Mouse (Mus musculus) hindbrain, embryonic 13.5 days (tissue): ENCODE results near the gene Gm10799. TPM values are rescaled to one million over a fixed set of nuclear protein-coding genes. Genes with fewer than 3 reads are reported as not detected.
"Not testable (repeated sequence)": the region's sequence is repeated elsewhere in the genome, so short reads cannot be mapped to it uniquely, and the experiment has no call there.

Source experiments
- ATAC-seq: fragments of 200-750 bp; cut with Nextera tagmentation; 2 replicates; pipeline ENCODE4 v1.8.0; 2017; ENCODE audit warnings: moderate TSS enrichment; ENCODE audit not compliant: low FRiP score
- H3K27ac ChIP-seq: fragments of 300-500 bp; sonication (generic); 2 replicates; pipeline ENCODE4 v1.5.1; 2015; ENCODE audit warnings: inconsistent platforms, mild to moderate bottlenecking, moderate library complexity
- H3K27me3 ChIP-seq: fragments of 300-500 bp; sonication (generic); 2 replicates; pipeline ENCODE4 v1.6.1; 2015; ENCODE audit warnings: mild to moderate bottlenecking, inconsistent platforms
- H3K36me3 ChIP-seq: fragments of 300-500 bp; sonication (generic); 2 replicates; pipeline ENCODE4 v1.6.1; 2015; ENCODE audit warnings: mild to moderate bottlenecking, inconsistent platforms
- H3K4me1 ChIP-seq: fragments of 300-500 bp; sonication (generic); replicated peaks from 2 replicates; pipeline ENCODE4 v1.6.1; 2015; ENCODE audit warnings: inconsistent platforms
- H3K4me2 ChIP-seq: fragments of 300-500 bp; sonication (generic); 2 replicates; pipeline ENCODE4 v1.6.1; 2015; ENCODE audit warnings: inconsistent platforms, mild to moderate bottlenecking, moderate library complexity
- H3K4me3 ChIP-seq: fragments of 300-500 bp; sonication (generic); 2 replicates; pipeline ENCODE4 v1.5.1; 2015; ENCODE audit warnings: mild to moderate bottlenecking, inconsistent platforms
- H3K9ac ChIP-seq: fragments of 300-500 bp; sonication (generic); 2 replicates; pipeline ENCODE4 v1.6.1; 2015; ENCODE audit warnings: mild to moderate bottlenecking, inconsistent platforms
- H3K9me3 ChIP-seq: fragments of 300-500 bp; sonication (generic); 2 replicates; pipeline ENCODE4 v1.6.1; 2016; ENCODE audit warnings: inconsistent platforms
- WGBS: fragments of 180-500 bp; shearing (Covaris S2); methylation state at CpG from one replicate; pipeline ENCODE4 v1.1.7; 2015; 5-methylcytosine and 5-hydroxymethylcytosine counted together
- polyA plus RNA-seq: library from polyadenylated mRNA; unstranded; fragments of >200 nt; fragmentation: Nextera tagmentation; extraction: Ambion mirVana; gene quantifications from 2 replicates; pipeline ENCODE4 v1.2.1, GENCODE M21; 2015

The Gm10799 gene
- polyA plus RNA-seq = not detected in 2 replicates

DNA sequence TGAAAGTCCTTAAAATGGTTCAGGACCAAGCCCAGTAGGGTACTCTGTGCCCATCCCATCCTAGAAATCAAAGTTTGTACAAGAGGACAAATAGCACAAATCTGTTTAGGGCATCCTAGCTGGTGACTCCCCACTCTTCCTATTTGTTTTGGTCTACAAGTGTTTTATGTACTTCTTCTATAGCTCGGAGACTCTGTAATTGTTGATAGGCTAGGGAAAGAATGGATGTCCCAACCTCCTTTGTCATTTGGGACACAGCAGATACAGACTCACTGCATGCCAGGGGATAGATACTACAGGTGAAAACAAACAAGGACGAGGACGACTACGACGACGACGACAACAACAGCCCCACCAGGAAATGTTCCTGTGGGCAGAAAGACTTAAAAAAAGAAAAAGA is at the start of gene Gm10799:
Gene Gm10799 (minus strand): TSS at position 101 of the 400 bp plus-strand sequence.
- H3K4me3 ChIP-seq, H3K4me2 ChIP-seq, H3K27ac ChIP-seq, H3K27me3 ChIP-seq, H3K9me3 ChIP-seq, ATAC-seq, H3K36me3 ChIP-seq, H3K9ac ChIP-seq, H3K4me1 ChIP-seq: not testable (repeated sequence)
- 82% methylated on average over 7 of the region's 7 CpGs for WGBS

DNA sequence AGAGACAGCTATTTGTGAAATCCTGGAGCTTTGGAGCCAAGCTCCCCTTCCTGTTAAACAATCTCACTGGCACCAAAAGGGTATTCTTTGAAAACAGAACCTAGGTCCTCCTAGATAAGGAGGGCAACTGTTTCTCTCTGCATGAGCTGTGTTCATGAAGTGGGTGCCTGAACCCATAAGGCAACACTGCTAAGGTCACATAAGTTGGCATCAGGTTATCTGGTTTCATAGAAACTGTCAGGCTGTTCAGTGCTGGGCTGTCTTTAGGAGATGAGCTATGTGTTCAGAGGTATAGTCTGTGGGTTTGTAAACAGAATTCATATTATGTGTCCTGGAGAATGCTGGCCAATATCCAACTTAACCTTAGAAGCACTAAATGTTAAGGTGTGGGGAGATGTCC is 48.8 kb upstream of the Gm10799 start:
- H3K9ac ChIP-seq, H3K27me3 ChIP-seq, H3K4me1 ChIP-seq, H3K4me2 ChIP-seq, H3K9me3 ChIP-seq, H3K4me3 ChIP-seq, H3K36me3 ChIP-seq, ATAC-seq, H3K27ac ChIP-seq: not testable (repeated sequence)

DNA sequence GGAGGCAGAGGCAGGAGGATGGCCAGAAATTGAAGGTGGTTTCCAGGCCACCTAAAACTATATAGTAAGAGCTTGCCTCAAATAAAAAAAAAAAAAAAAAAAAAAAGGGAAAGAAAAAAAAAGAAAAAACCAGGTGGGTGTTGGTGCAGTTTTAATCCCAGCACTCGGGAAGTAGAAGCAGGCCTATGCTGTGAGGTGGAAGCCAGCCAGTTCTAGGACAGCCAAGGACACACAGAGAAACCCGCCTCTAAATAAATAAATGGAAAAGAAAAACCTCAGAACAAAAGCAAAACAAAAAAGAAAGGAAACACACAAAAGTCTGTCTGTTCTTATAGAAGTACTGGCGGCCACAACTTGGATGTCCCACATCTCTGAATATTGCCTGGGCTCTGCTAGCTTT is 46.5 kb upstream of the Gm10799 start:
- ATAC-seq = no peak
- WGBS = 82% methylated on average over 3 of the region's 3 CpGs
- H3K27me3 ChIP-seq = no peaks in the 10 kb centered on the region
- no peaks in the 10 kb centered on the region for H3K9me3 ChIP-seq
- no peaks in the 10 kb centered on the region for H3K36me3 ChIP-seq
- H3K4me3 ChIP-seq = no peak overlapping the region
- no peaks in the 10 kb centered on the region for H3K4me1 ChIP-seq
- H3K9ac ChIP-seq = no peak overlapping the region
- no peak overlapping the region for H3K4me2 ChIP-seq
- no peak overlapping the region for H3K27ac ChIP-seq

DNA sequence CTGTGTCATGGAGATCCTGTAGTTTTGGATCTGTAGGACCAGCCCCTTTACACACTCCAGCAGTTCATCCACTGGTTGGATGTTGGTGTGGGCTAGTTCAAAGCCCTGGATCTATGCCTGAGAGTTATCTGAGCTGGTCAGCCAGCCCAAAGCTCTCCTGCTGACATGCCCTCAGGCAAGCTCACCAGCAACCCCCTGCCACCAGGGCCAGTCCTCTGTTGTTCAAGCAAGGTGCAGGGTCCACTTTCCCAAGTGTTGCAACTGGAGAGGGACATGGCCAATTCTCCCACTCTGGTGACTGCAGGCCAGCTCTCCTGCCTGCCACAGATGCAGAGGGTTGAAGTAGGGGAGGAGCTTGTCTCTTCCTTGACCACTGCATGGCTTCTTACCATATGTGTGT is 45.2 kb upstream of the Gm10799 start:
- not testable (repeated sequence) for H3K27ac ChIP-seq, H3K27me3 ChIP-seq, H3K4me3 ChIP-seq, H3K4me1 ChIP-seq, H3K4me2 ChIP-seq, H3K36me3 ChIP-seq, H3K9me3 ChIP-seq, ATAC-seq, H3K9ac ChIP-seq

DNA sequence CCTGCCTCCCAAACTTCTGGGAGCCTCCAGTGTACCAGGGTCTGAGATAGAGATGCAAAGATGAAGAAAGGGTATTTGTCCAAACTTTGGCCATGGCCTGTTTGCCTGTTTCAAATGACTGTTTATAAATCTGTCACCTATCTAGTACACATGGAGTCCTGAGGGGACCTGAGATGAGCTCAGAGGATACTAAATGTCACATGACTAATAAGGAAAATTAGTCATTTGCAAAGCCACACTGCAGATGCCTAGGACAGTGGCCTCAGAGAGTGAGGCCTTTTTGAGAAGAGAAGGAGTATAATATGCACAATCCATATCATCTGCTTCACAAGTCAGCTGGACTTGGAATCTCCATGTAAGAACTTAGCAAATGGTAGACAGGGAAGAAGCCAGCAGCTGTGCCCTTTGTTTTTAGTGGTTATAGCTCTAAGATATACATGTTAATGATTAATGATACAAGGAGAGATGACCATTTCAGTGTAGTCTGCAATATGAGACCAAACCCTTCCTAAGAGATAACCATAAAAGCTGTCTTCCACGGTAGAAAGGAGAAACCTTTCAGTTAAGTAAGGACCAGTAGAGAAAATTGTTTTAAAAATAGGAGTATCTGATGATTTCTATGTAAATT is 42.9 kb upstream of the Gm10799 start:
- not testable (repeated sequence) for H3K9me3 ChIP-seq, H3K4me3 ChIP-seq, H3K4me2 ChIP-seq, H3K36me3 ChIP-seq, H3K9ac ChIP-seq, ATAC-seq, H3K27me3 ChIP-seq, H3K27ac ChIP-seq, H3K4me1 ChIP-seq
- no CpG with 5 or more reads among the region's 1 CpGs for WGBS

DNA sequence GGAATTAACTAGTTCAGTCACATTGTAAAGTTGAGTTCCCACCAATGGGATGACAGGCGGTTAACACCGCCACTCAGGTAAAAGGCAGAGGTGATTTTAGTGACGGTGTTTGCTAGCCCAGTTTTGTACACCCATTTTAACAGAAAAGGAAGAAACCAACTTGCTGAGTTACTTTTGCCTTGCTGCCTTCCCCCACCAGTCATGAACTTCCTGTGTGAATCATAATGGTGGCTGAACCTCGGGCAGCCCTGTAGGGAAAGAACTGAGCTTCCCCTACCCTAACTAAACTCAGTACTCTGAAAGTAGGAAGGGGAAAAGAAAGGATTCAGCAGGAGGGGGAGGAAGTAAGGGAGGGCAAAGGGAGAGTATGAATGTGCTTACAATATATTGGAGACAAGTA is 41.7 kb upstream of the Gm10799 start:
- no peak overlapping the region for H3K27ac ChIP-seq
- H3K36me3 ChIP-seq = no peaks in the 10 kb centered on the region
- H3K27me3 ChIP-seq = no peaks in the 10 kb centered on the region
- WGBS = 89% methylated on average over 4 of the region's 4 CpGs
- H3K4me2 ChIP-seq = no peak overlapping the region
- H3K4me3 ChIP-seq = no peak overlapping the region
- ATAC-seq = no peak
- no peaks in the 10 kb centered on the region for H3K4me1 ChIP-seq
- no peak overlapping the region for H3K9ac ChIP-seq
- no peaks in the 10 kb centered on the region for H3K9me3 ChIP-seq

DNA sequence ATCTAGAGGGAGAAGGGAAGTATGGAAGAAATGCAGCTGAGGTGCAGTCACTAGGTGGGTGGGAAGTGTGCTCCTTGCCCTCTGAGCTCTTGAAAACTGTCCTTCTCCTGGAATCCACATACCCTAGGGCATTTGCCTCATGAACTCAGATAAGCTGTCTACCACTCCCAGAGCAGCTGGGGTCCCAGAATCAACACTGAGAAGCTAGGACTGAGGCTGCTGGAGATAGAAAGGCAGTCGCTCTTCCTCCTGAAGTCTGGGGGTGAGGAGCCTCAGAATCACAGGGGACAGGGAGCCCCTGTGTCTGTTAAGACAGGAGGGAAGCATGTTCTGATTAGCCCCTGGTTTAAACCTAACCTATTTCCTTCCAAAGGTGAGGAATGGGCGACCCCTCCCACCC is 41.2 kb upstream of the Gm10799 start:
- H3K4me3 ChIP-seq = no peak overlapping the region
- 91% methylated on average over 2 of the region's 2 CpGs for WGBS
- no peak overlapping the region for H3K9ac ChIP-seq
- H3K9me3 ChIP-seq = no peaks in the 10 kb centered on the region
- no peaks in the 10 kb centered on the region for H3K27me3 ChIP-seq
- no peak overlapping the region for H3K4me2 ChIP-seq
- ATAC-seq = no peak
- H3K27ac ChIP-seq = no peak overlapping the region
- no peaks in the 10 kb centered on the region for H3K4me1 ChIP-seq
- no peaks in the 10 kb centered on the region for H3K36me3 ChIP-seq

DNA sequence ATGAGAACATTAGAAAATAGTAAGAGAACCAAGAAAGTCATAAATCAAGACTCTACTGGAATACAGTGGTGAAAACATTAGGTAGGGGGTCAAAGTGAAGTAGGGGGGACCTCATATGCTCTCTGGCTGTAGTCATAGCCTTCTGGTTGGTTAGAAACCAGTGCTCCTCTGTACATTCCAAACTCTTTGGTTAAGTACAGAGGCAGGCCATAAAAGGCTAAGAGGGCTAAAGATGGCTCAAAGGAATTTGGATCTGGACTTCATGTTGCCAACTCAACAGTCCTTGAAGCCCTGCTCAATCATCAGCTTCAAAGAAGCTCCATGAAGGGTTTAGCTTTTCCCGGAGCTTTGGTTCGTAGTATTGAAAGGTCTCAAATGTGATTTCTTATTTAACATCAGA is 40.7 kb upstream of the Gm10799 start:
- not testable (repeated sequence) for H3K36me3 ChIP-seq, H3K4me2 ChIP-seq, H3K9me3 ChIP-seq, H3K27me3 ChIP-seq, H3K9ac ChIP-seq, H3K27ac ChIP-seq, H3K4me1 ChIP-seq, ATAC-seq, H3K4me3 ChIP-seq
- WGBS = 96% methylated on average over 2 of the region's 2 CpGs

DNA sequence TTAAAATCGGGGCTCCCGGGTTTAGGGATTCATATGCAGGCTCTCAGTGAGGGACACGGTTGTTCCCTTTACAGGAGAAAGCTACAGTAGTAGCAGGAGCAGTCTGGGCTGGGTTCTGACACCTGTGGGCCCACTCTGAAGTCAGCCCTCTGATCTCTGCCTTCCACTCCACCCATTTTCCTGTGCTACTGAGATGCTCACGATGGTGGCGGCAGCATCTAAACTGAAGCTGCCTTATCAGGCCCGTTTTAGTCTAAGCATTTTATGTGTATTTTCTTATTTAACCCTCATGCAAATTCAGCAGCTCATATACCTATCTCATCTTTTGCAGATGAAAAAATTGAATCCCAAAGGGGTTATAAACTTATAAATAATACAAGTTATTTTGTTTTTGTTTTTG is 36.5 kb upstream of the Gm10799 start:
- Histone ChIP-seq H3K4me1 (no peaks in the 10 kb centered on the region), H3K4me2 (no peak overlapping the region), H3K27ac (no peak overlapping the region), H3K36me3 (no peaks in the 10 kb centered on the region), H3K4me3 (no peak overlapping the region), H3K9ac (no peak overlapping the region), H3K9me3 (no peaks in the 10 kb centered on the region), H3K27me3 (no peaks in the 10 kb centered on the region)
- ATAC-seq = no peak
- 95% methylated on average over 6 of the region's 6 CpGs for WGBS

DNA sequence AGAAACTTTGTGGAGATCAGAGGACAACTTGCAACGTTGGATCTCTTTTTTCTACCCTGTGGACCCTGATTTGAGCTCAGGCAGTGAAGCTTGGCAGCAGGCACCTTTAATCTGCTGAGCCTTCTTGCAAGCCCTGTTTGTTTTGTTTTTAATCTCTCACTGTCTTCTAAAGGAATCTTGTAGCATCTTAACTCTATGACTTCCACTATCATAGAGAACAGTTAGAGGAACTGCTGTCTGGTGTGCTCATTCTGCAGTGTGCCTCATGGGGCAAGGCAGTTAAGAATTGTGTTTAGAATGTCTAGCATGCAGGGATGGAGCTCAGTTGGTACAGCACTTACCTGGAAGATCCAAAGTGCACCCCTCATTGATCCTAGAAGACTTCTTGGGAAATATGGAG is 31.6 kb upstream of the Gm10799 start:
- Histone ChIP-seq H3K27me3 (no peaks in the 10 kb centered on the region), H3K4me1 (peaks cover 12% of the 10 kb centered on the region), H3K4me3 (no peak overlapping the region), H3K9me3 (no peaks in the 10 kb centered on the region), H3K9ac (no peak overlapping the region), H3K36me3 (no peaks in the 10 kb centered on the region), H3K4me2 (no peak overlapping the region), H3K27ac (no peak overlapping the region)
- WGBS = 67% methylated on average over 1 of the region's 1 CpGs
- ATAC-seq = no peak

DNA sequence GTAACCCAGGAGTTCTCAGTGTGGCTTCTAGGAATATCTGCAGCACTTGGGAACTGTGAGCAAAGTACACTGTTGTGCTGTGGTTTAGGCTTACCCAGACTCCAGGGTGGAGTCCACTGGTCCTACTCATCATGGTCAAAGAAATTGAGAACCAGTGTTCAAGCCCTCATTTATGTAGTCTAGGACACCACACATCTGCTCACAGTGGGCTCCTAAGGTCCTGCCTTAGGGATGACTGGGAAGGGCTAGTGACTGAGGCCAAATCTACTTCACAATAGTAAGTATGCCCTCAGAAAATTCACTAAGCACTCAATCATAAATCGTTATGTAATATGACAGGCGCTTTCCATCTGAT is 30.9 kb upstream of the Gm10799 start:
- WGBS = 100% methylated on average over 2 of the region's 2 CpGs
- no peak overlapping the region for H3K4me2 ChIP-seq
- no peak overlapping the region for H3K27ac ChIP-seq
- no peak for ATAC-seq
- no peak overlapping the region for H3K4me3 ChIP-seq
- H3K9me3 ChIP-seq = no peaks in the 10 kb centered on the region
- no peak overlapping the region for H3K9ac ChIP-seq
- no peaks in the 10 kb centered on the region for H3K36me3 ChIP-seq
- H3K27me3 ChIP-seq = no peaks in the 10 kb centered on the region
- H3K4me1 ChIP-seq = peaks cover 12% of the 10 kb centered on the region

DNA sequence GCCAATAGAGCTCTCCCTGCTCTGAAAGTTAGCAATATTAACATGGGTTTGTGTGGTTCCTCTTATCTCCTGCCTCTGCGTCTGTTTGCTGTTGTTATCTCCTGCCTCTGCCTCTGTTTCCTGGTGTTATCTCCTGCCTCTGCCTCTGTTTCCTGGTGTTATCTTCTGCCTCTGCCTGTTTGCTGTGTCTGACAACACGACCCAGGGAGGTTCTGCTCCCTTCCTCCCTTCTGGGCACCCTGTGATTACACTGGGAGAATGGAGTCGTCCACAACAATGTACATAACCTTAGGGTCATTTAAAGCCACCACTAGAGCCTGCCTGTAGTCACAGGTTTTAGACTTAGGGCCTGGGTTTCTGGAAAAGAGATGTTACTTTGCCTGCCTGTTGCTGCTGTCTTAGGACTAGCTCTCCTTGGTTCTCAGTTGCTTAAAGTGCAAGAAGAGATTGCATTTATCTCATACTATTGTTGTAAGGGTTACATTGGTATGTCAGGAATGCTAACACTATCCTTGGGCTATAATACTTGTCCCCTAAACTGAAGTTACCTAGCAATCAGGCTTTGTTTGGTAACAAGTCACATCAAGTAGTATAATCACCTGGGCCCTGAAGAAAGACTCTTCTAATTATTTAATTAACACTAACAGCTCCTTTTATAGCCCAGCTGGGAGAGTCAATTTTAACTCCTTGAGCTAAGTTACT is 30.3 kb upstream of the Gm10799 start:
- Histone ChIP-seq H3K4me2 (no peak overlapping the region), H3K9ac (no peak overlapping the region), H3K4me1 (peaks cover 12% of the 10 kb centered on the region), H3K4me3 (no peak overlapping the region), H3K27me3 (no peaks in the 10 kb centered on the region), H3K27ac (no peak overlapping the region), H3K36me3 (no peaks in the 10 kb centered on the region), H3K9me3 (no peaks in the 10 kb centered on the region)
- no peak for ATAC-seq
- WGBS = 43% methylated on average over 3 of the region's 3 CpGs

DNA sequence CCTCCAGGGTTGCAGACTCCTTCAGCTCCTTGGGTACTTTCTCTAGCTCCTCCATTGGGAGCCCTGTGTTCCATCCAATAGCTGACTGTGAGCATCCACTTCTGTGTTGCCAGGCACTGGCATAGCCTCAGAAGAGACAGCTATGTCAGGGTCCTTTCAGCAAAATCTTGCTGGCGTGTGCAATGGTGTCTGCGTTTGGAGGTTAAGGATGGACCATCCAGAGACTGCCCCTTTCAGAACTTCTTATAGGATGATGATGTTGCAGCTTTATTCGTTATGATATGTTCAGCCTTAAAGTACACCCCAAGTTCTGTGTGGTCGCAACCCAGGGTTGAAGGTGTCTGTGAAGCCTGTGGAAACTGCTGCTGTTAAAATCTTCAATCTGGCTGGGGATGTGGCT is 29.0 kb upstream of the Gm10799 start:
- H3K9me3 ChIP-seq, ATAC-seq, H3K4me3 ChIP-seq, H3K27me3 ChIP-seq, H3K9ac ChIP-seq, H3K27ac ChIP-seq, H3K36me3 ChIP-seq: not testable (repeated sequence)
- 97% methylated on average over 4 of the region's 4 CpGs for WGBS
- peak overlapping the region; percentile 6; the same call in 1 of the 2 replicates for H3K4me2 ChIP-seq
- peaks cover 12% of the 10 kb centered on the region for H3K4me1 ChIP-seq
